Mouse (Mus musculus) limb, embryonic 13.5 days (tissue): ENCODE results near the gene Ddr2. TPM values are rescaled to one million over a fixed set of nuclear protein-coding genes. Genes with fewer than 3 reads are reported as not detected.

Experiments used
- ATAC-seq: fragments of 200-750 bp; cut with Nextera tagmentation; 2 replicates; pipeline ENCODE4 v1.8.0; 2017; ENCODE audit warnings: low read depth, moderate number of reproducible peaks, moderate TSS enrichment; ENCODE audit not compliant: low FRiP score
- H3K27ac ChIP-seq: fragments of 300-500 bp; sonication (generic); 2 replicates; pipeline ENCODE4 v1.5.1; 2015; ENCODE audit warnings: inconsistent platforms, mild to moderate bottlenecking, moderate library complexity
- H3K27me3 ChIP-seq: fragments of 300-500 bp; sonication (generic); 2 replicates; pipeline ENCODE4 v1.6.1; 2015; ENCODE audit warnings: mild to moderate bottlenecking, inconsistent platforms
- H3K36me3 ChIP-seq: fragments of 300-500 bp; sonication (generic); 2 replicates; pipeline ENCODE4 v1.6.1; 2015; ENCODE audit warnings: inconsistent platforms, mild to moderate bottlenecking, moderate library complexity
- H3K4me1 ChIP-seq: fragments of 300-500 bp; sonication (generic); 2 replicates; pipeline ENCODE4 v1.6.1; 2015; ENCODE audit warnings: inconsistent platforms
- H3K4me2 ChIP-seq: fragments of 300-500 bp; sonication (generic); replicated peaks from 2 replicates; pipeline ENCODE4 v1.6.1; 2015; ENCODE audit warnings: inconsistent platforms, mild to moderate bottlenecking, moderate library complexity
- H3K4me3 ChIP-seq: fragments of 300-500 bp; sonication (generic); 2 replicates; pipeline ENCODE4 v1.5.1; 2015; ENCODE audit warnings: moderate library complexity, mild to moderate bottlenecking, inconsistent platforms
- H3K9ac ChIP-seq: fragments of 300-500 bp; sonication (generic); 2 replicates; pipeline ENCODE4 v1.6.1; 2015; ENCODE audit warnings: mild to moderate bottlenecking, inconsistent platforms
- H3K9me3 ChIP-seq: fragments of 300-500 bp; sonication (generic); 2 replicates; pipeline ENCODE4 v1.6.1; 2016; ENCODE audit warnings: inconsistent platforms
- WGBS: fragments of 180-500 bp; shearing (Covaris S2); methylation state at CpG from one replicate; pipeline ENCODE4 v1.1.7; 2015; 5-methylcytosine and 5-hydroxymethylcytosine counted together
- polyA plus RNA-seq: library from polyadenylated mRNA; unstranded; fragments of >200 nt; fragmentation: Nextera tagmentation; extraction: Ambion mirVana; gene quantifications from 2 replicates; pipeline ENCODE4 v1.2.1, GENCODE M21; 2015

Gene Ddr2
- polyA plus RNA-seq, 1 experiment from 2014 or later = 122 TPM

- Histone ChIP-seq H3K4me1 (peaks cover 12% of the 10 kb centered on the region; the same call in 1 of the 2 replicates), H3K36me3 (peaks cover 33% of the 10 kb centered on the region), H3K4me2 (no peak overlapping the region), H3K4me3 (no peak overlapping the region), H3K9ac (no peak overlapping the region), H3K27ac (no peak overlapping the region), H3K9me3 (no peaks in the 10 kb centered on the region), H3K27me3 (no peaks in the 10 kb centered on the region)
- 65% methylated on average over 1 of the region's 1 CpGs for WGBS
- ATAC-seq = no peak
Measured at GRCm38 (mm10) chr1:170080907-170081306, 29.7 kb downstream of the Ddr2 start.

GRCm38 (mm10) chr1:170079465-170079864 is 31.1 kb downstream of the Ddr2 start:
- Histone ChIP-seq H3K27ac (no peak overlapping the region), H3K9me3 (no peaks in the 10 kb centered on the region), H3K4me2 (no peak overlapping the region), H3K36me3 (peaks cover 34% of the 10 kb centered on the region), H3K4me1 (peaks cover 5% of the 10 kb centered on the region; the same call in 1 of the 2 replicates), H3K27me3 (no peaks in the 10 kb centered on the region), H3K4me3 (no peak overlapping the region), H3K9ac (no peak overlapping the region)
- no peak for ATAC-seq
- WGBS = 73% methylated on average over 2 of the region's 2 CpGs

GRCm38 (mm10) chr1:170076339-170076738 is 34.2 kb downstream of the Ddr2 start:
- 68% methylated on average over 5 of the region's 5 CpGs for WGBS
- H3K36me3 ChIP-seq = peaks cover 44% of the 10 kb centered on the region

GRCm38 (mm10) chr1:170073768-170074167 is 36.8 kb downstream of the Ddr2 start:
- no peak for ATAC-seq

More at GRCm38 (mm10) chr1:170076339-170076738, 34.2 kb downstream of the Ddr2 start:
- Histone ChIP-seq H3K4me1 (peaks cover 10% of the 10 kb centered on the region; the same call in 1 of the 2 replicates), H3K27ac (no peak overlapping the region), H3K4me2 (no peak overlapping the region), H3K4me3 (no peak overlapping the region), H3K9me3 (no peaks in the 10 kb centered on the region), H3K9ac (no peak overlapping the region), H3K27me3 (no peaks in the 10 kb centered on the region)
- ATAC-seq = no peak

GRCm38 (mm10) chr1:170069143-170069542 is 41.4 kb downstream of the Ddr2 start:
- H3K36me3 ChIP-seq = peaks cover 36% of the 10 kb centered on the region
- WGBS = 89% methylated on average over 5 of the region's 5 CpGs

More at GRCm38 (mm10) chr1:170073768-170074167, 36.8 kb downstream of the Ddr2 start:
- Histone ChIP-seq H3K4me2 (no peak overlapping the region), H3K36me3 (peaks cover 52% of the 10 kb centered on the region), H3K27me3 (no peaks in the 10 kb centered on the region), H3K27ac (no peak overlapping the region), H3K9me3 (no peaks in the 10 kb centered on the region), H3K4me3 (no peak overlapping the region), H3K9ac (no peak overlapping the region), H3K4me1 (peaks cover 5% of the 10 kb centered on the region)
- 73% methylated on average over 8 of the region's 8 CpGs for WGBS

GRCm38 (mm10) chr1:170065931-170066330 is 44.6 kb downstream of the Ddr2 start:
- Histone ChIP-seq H3K27ac (no peak overlapping the region), H3K4me2 (no peak overlapping the region), H3K36me3 (peaks cover 20% of the 10 kb centered on the region), H3K4me3 (no peak overlapping the region), H3K9me3 (no peaks in the 10 kb centered on the region), H3K9ac (no peak overlapping the region), H3K4me1 (peaks cover 32% of the 10 kb centered on the region), H3K27me3 (no peaks in the 10 kb centered on the region)
- WGBS = 76% methylated on average over 2 of the region's 2 CpGs
- no peak for ATAC-seq

More at GRCm38 (mm10) chr1:170069143-170069542, 41.4 kb downstream of the Ddr2 start:
- no peaks in the 10 kb centered on the region for H3K27me3 ChIP-seq
- no peak overlapping the region for H3K4me3 ChIP-seq
- no peak overlapping the region for H3K4me2 ChIP-seq
- H3K4me1 ChIP-seq = peaks cover 24% of the 10 kb centered on the region
- no peak overlapping the region for H3K27ac ChIP-seq
- ATAC-seq = no peak
- H3K9me3 ChIP-seq = no peaks in the 10 kb centered on the region
- no peak overlapping the region for H3K9ac ChIP-seq

- no peaks in the 10 kb centered on the region for H3K27me3 ChIP-seq
- ATAC-seq = no peak
- H3K4me3 ChIP-seq = no peak overlapping the region
- H3K36me3 ChIP-seq = peaks cover 17% of the 10 kb centered on the region
- no peak overlapping the region for H3K4me2 ChIP-seq
- peaks cover 32% of the 10 kb centered on the region for H3K4me1 ChIP-seq
- no peak overlapping the region for H3K9ac ChIP-seq
- H3K27ac ChIP-seq = no peak overlapping the region
- no peaks in the 10 kb centered on the region for H3K9me3 ChIP-seq
- 85% methylated on average over 8 of the region's 8 CpGs for WGBS
Measured at GRCm38 (mm10) chr1:170065009-170065408, 45.6 kb downstream of the Ddr2 start.

- 54% methylated on average over 9 of the region's 9 CpGs for WGBS
Measured at GRCm38 (mm10) chr1:170064083-170064494, 46.5 kb downstream of the Ddr2 start.

GRCm38 (mm10) chr1:170060214-170060613 is 50.3 kb downstream of the Ddr2 start:
- 82% methylated on average over 3 of the region's 3 CpGs for WGBS
- H3K9ac ChIP-seq = no peak overlapping the region
- H3K27ac ChIP-seq = no peak overlapping the region
- ATAC-seq = no peak
- peaks cover 17% of the 10 kb centered on the region for H3K36me3 ChIP-seq
- no peak overlapping the region for H3K4me3 ChIP-seq
- H3K4me2 ChIP-seq = no peak overlapping the region
- H3K4me1 ChIP-seq = peaks cover 44% of the 10 kb centered on the region
- no peaks in the 10 kb centered on the region for H3K27me3 ChIP-seq
- peaks cover 8% of the 10 kb centered on the region; the same call in 1 of the 2 replicates for H3K9me3 ChIP-seq

More at GRCm38 (mm10) chr1:170064083-170064494, 46.5 kb downstream of the Ddr2 start:
- H3K4me1 ChIP-seq = peaks cover 32% of the 10 kb centered on the region
- peaks cover 24% of the 10 kb centered on the region for H3K36me3 ChIP-seq
- H3K4me2 ChIP-seq = peak overlapping the region; percentile 5; the same call in 1 of the 2 replicates
- peak; percentile 79 for ATAC-seq
- H3K4me3 ChIP-seq = no peak overlapping the region
- H3K9ac ChIP-seq = no peak overlapping the region
- peak overlapping the region; percentile 12; the same call in 1 of the 2 replicates for H3K27ac ChIP-seq
- H3K9me3 ChIP-seq = peaks cover 5% of the 10 kb centered on the region; the same call in 1 of the 2 replicates
- H3K27me3 ChIP-seq = no peaks in the 10 kb centered on the region

GRCm38 (mm10) chr1:170059347-170059746 is 51.2 kb downstream of the Ddr2 start:
- no peak for ATAC-seq
- 87% methylated on average over 9 of the region's 9 CpGs for WGBS
- Histone ChIP-seq H3K9ac (no peak overlapping the region), H3K4me1 (peaks cover 35% of the 10 kb centered on the region), H3K36me3 (peaks cover 17% of the 10 kb centered on the region), H3K4me3 (no peak overlapping the region), H3K27me3 (no peaks in the 10 kb centered on the region), H3K27ac (no peak overlapping the region), H3K4me2 (no peak overlapping the region), H3K9me3 (peaks cover 8% of the 10 kb centered on the region; the same call in 1 of the 2 replicates)

- no peaks in the 10 kb centered on the region for H3K27me3 ChIP-seq
- peaks cover 17% of the 10 kb centered on the region for H3K36me3 ChIP-seq
- H3K4me2 ChIP-seq = no peak overlapping the region
- no peak overlapping the region for H3K9ac ChIP-seq
- H3K9me3 ChIP-seq = peaks cover 8% of the 10 kb centered on the region; the same call in 1 of the 2 replicates
- H3K4me3 ChIP-seq = no peak overlapping the region
- WGBS = 78% methylated on average over 11 of the region's 11 CpGs
- no peak overlapping the region for H3K27ac ChIP-seq
- H3K4me1 ChIP-seq = peaks cover 35% of the 10 kb centered on the region
- ATAC-seq = no peak
Measured at GRCm38 (mm10) chr1:170058051-170058450, 52.5 kb downstream of the Ddr2 start.

GRCm38 (mm10) chr1:170057607-170058006 is 53.0 kb downstream of the Ddr2 start:
- 77% methylated on average over 7 of the region's 7 CpGs for WGBS
- Histone ChIP-seq H3K9ac (no peak overlapping the region), H3K27ac (no peak overlapping the region), H3K36me3 (peaks cover 17% of the 10 kb centered on the region), H3K4me1 (peaks cover 39% of the 10 kb centered on the region), H3K4me3 (no peak overlapping the region), H3K9me3 (peaks cover 8% of the 10 kb centered on the region; the same call in 1 of the 2 replicates), H3K4me2 (no peak overlapping the region), H3K27me3 (no peaks in the 10 kb centered on the region)
- ATAC-seq = no peak

- no peak for ATAC-seq
- no peaks in the 10 kb centered on the region for H3K27me3 ChIP-seq
- peaks cover 8% of the 10 kb centered on the region; the same call in 1 of the 2 replicates for H3K9me3 ChIP-seq
- H3K9ac ChIP-seq = no peak overlapping the region
- 75% methylated on average over 3 of the region's 3 CpGs for WGBS
- H3K27ac ChIP-seq = no peak overlapping the region
- no peak overlapping the region for H3K4me2 ChIP-seq
- peaks cover 17% of the 10 kb centered on the region for H3K36me3 ChIP-seq
- peaks cover 46% of the 10 kb centered on the region for H3K4me1 ChIP-seq
- no peak overlapping the region for H3K4me3 ChIP-seq
Measured at GRCm38 (mm10) chr1:170056921-170057320, 53.6 kb downstream of the Ddr2 start.
